Mouse (Mus musculus): ENCODE measurements around the gene Mospd3. TPM values are rescaled to one million over a fixed set of nuclear protein-coding genes. Genes with fewer than 3 reads are reported as not detected.
A peak's percentile ranks its signal among the peaks of the same experiment; 100 is the strongest.

The Mospd3 gene
- 28.4 and 28.7 TPM in 2 replicates for polyA plus RNA-seq (2016; fragmentation: Nextera tagmentation; extraction: Ambion mirVana)

DNA sequence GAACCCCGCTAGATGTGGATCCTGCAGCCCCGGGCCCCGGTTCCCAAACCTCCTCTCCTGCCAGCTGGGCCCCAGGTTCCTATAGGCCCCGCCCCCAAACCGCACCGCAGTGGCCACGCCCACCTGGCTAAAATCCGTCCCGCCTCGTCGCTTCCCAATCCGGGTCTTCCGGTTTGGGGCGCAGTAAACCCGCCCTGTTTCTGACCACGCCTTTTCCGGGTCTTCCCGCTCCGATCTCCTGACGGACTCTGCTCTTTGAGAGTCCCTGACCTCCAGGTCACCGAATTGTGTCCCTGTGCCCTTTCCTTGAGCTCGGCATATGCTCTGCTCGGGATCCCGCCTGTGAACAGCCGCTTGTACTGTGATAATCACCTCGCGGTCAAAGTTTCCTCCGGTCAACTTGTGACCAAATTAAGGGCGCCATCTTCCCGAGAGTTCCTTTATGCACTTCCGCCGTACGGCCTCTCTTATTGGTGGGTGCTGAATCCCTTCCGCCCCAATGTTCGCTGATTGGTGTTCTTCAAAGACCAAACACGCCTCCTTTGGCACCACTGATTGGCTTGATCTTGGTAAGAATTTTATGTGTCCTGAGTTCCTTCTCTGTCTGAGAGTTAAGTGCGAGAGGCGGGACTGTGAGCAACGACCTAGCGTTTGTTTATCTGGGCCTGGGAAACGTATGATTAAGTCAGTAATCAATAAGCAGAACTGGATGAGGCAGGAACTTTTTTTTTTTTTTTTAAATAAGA, at the start of gene Mospd3:
Gene Mospd3 (minus strand): TSS at position 440 of the 746 bp plus-strand sequence.
- peaks cover 20% of the 10 kb centered on the region for H3K36me3 ChIP-seq
- peak within 1 kb of the TSS; percentile 64 for H3K4me3 ChIP-seq
- peaks cover 27% of the 10 kb centered on the region for H3K4me1 ChIP-seq
- ATAC-seq (ENCODE audit: insufficient number of reproducible peaks, insufficient read depth, low FRiP score, low TSS enrichment): peak; percentile 87
- H3K4me2 ChIP-seq (replicated peaks): peak within 1 kb of the TSS; percentile 96
- peak within 1 kb of the TSS; percentile 74 for H3K9ac ChIP-seq
- H3K27ac ChIP-seq: peak within 1 kb of the TSS; percentile 83
- H3K9me3 ChIP-seq: no peaks in the 10 kb centered on the region
- H3K27me3 ChIP-seq: no peaks in the 10 kb centered on the region
- WGBS: under 1% methylated on average over 41 of the region's 41 CpGs

DNA sequence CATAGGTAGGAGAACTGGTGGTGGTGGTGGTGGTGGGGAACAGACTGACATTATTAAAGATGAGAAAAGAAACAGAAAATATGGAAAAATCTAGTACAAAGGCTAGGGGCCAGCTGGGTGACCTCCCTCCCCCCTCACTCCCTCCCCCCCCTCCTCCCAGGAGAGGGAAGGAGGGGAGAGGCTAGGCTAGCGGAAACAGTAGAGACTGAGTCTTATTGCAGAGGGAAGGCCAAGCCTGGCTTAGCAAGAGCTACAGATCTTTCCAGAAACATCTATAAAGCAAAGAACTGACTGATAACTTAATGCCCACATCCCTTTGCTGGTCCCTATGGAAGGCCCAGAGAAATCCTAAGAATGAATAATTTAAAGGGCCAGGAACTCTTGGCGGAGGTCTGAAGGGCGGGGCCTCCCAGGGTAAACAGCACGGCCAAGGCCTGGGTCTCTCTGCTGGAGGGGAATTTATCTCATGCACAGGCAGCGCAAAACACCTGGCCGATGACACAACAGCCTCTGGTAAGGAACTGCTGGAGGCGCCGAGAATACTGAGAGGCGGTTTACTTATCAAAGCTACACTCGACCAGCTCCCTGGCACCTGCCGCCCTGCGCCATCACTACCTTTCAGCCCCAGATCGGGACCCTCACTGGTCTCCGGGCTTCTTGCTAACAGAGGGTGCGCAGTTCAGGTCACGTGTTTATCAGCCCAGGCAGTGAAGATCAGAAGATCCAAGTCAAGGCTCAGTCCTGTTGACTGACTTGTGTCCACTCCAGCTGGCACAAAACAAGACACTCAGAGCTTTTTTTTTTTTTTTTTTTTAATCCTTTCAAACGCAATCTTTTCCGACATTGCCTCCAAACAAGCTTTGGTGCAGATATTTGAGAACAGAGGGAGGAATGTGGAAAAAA, 49.1 kb upstream of the Mospd3 start:
- ATAC-seq (ENCODE audit: insufficient number of reproducible peaks, insufficient read depth, low FRiP score, low TSS enrichment): no peak
- WGBS: 13% methylated on average over 18 of the region's 18 CpGs
- H3K27me3 ChIP-seq: peaks cover 17% of the 10 kb centered on the region
- no peak overlapping the region; the same call in 1 of the 2 replicates for H3K4me2 ChIP-seq (replicated peaks)
- peaks cover 39% of the 10 kb centered on the region for H3K4me1 ChIP-seq
- H3K27ac ChIP-seq: no peak overlapping the region
- H3K4me3 ChIP-seq: no peak overlapping the region
- peaks cover 18% of the 10 kb centered on the region for H3K36me3 ChIP-seq
- no peaks in the 10 kb centered on the region for H3K9me3 ChIP-seq
- no peak overlapping the region for H3K9ac ChIP-seq

DNA sequence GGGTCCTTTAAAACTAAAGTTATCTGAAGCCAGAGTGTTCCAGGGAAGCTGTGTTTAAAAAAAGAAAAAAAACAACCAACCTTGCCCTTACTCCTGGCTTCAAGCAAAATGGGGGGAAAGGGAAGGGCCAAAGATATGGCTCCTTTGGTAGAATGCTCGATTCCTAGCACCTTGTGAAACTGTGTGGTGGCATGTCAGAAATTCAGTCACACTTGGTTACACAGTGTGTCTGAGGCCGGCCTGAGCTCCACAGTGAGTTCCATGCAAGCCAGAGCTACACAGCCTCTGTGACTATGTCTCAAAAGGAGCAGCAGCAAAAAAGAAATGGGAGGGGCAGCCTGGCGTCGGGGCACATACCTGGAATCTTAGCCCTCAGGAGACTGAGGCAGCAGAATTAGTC, 48.4 kb upstream of the Mospd3 start:
- H3K4me3 ChIP-seq: no peak overlapping the region
- H3K4me2 ChIP-seq (replicated peaks): no peak overlapping the region
- no peaks in the 10 kb centered on the region for H3K9me3 ChIP-seq
- peaks cover 40% of the 10 kb centered on the region for H3K4me1 ChIP-seq
- no peak overlapping the region for H3K27ac ChIP-seq
- H3K36me3 ChIP-seq: peaks cover 16% of the 10 kb centered on the region
- H3K9ac ChIP-seq: no peak overlapping the region
- peaks cover 23% of the 10 kb centered on the region for H3K27me3 ChIP-seq
- no peak for ATAC-seq (ENCODE audit: insufficient number of reproducible peaks, insufficient read depth, low FRiP score, low TSS enrichment)
- WGBS: 32% methylated on average over 4 of the region's 4 CpGs

GRCm38 (mm10) chr5:137647827-137648601, 47.2 kb upstream of the Mospd3 start:
- ATAC-seq (ENCODE audit: insufficient number of reproducible peaks, insufficient read depth, low FRiP score, low TSS enrichment): no peak
- no peaks in the 10 kb centered on the region for H3K9me3 ChIP-seq
- H3K9ac ChIP-seq: 0 out of 2 replicates have a peak overlapping the region, but pooled peaks have one; percentile 10
- H3K36me3 ChIP-seq: peaks cover 11% of the 10 kb centered on the region
- H3K4me1 ChIP-seq: peaks cover 40% of the 10 kb centered on the region
- WGBS: 52% methylated on average over 9 of the region's 9 CpGs
- H3K27ac ChIP-seq: no peak overlapping the region; the same call in 1 of the 2 replicates
- peaks cover 35% of the 10 kb centered on the region for H3K27me3 ChIP-seq
- no peak overlapping the region for H3K4me2 ChIP-seq (replicated peaks)
- H3K4me3 ChIP-seq: no peak overlapping the region

DNA sequence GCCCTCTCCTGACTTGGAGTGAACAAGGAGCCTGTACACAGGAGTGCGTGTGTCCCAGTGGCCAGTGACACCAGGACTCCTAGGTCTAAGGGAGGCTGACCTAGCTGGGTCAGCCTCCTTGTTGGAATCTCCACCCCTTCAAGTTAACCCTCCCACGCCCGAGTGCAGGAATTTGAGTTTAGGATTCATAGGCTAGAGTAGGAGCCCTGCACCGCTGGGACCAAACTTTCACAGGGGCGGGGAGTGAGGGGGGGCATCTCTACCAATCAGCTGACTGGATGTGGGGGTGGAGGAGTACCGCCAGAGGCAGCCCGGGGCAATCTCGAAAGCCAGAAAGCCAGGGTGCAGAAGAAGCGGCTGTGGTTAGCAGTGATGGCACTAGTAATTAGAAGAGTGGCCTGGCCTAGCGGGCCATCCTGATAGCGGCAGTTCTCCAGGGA, 44.8 kb upstream of the Mospd3 start, which contains the start of gene Irs3:
Gene Irs3 (minus strand): TSS at position 63 of the 440 bp plus-strand sequence.
- H3K27me3 ChIP-seq: peaks cover 35% of the 10 kb centered on the region
- H3K4me2 ChIP-seq (replicated peaks): peak within 1 kb of the TSS; percentile 50
- H3K4me1 ChIP-seq: peaks cover 40% of the 10 kb centered on the region
- no peak within 1 kb of the TSS for H3K27ac ChIP-seq
- H3K4me3 ChIP-seq: peak within 1 kb of the TSS; percentile 30
- no peaks in the 10 kb centered on the region for H3K9me3 ChIP-seq
- 4% methylated on average over 11 of the region's 11 CpGs for WGBS
- H3K9ac ChIP-seq: 0 out of 2 replicates have a peak within 1 kb of the TSS, but pooled peaks have one; percentile 34
- no peak for ATAC-seq (ENCODE audit: insufficient number of reproducible peaks, insufficient read depth, low FRiP score, low TSS enrichment)
- H3K36me3 ChIP-seq: peaks cover 21% of the 10 kb centered on the region

GRCm38 (mm10) chr5:137645091-137645651, 44.3 kb upstream of the Mospd3 start:
- Histone ChIP-seq H3K4me3 (peak overlapping the region; percentile 30), H3K27ac (no peak overlapping the region), H3K27me3 (peaks cover 35% of the 10 kb centered on the region), H3K36me3 (peaks cover 26% of the 10 kb centered on the region), H3K9ac (0 out of 2 replicates have a peak overlapping the region, but pooled peaks have one; percentile 34), H3K4me2 (replicated peaks) (peak overlapping the region; percentile 50), H3K9me3 (no peaks in the 10 kb centered on the region), H3K4me1 (peaks cover 39% of the 10 kb centered on the region)
- ATAC-seq (ENCODE audit: insufficient number of reproducible peaks, insufficient read depth, low FRiP score, low TSS enrichment): no peak
- 2% methylated on average over 44 of the region's 44 CpGs for WGBS

DNA sequence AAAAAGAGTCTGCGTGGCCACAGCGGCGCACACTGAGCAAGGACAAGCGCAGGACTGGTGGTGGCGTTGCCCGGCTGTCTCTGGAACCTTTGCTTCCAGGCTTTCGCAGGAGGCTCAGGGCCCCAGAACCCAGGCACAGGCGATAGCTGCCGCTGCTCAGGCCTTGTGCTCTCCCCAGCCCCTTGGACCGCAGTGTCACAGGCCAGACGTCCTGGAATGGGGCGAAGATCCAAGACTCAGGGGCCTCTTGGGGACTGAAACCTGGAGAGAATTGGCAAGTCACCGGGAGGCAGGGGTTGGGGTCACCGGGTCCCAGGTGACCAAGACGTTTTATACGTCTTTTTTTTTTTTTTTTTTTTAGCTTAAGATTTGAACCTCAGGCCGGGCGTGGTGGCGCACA, 43.6 kb upstream of the Mospd3 start:
- H3K4me1 ChIP-seq: peaks cover 32% of the 10 kb centered on the region
- H3K9ac ChIP-seq: no peak overlapping the region
- H3K27ac ChIP-seq: no peak overlapping the region
- WGBS: 33% methylated on average over 19 of the region's 19 CpGs
- H3K27me3 ChIP-seq: peaks cover 35% of the 10 kb centered on the region
- H3K4me2 ChIP-seq (replicated peaks): no peak overlapping the region; the same call in 1 of the 2 replicates
- no peaks in the 10 kb centered on the region for H3K9me3 ChIP-seq
- no peak for ATAC-seq (ENCODE audit: insufficient number of reproducible peaks, insufficient read depth, low FRiP score, low TSS enrichment)
- peaks cover 33% of the 10 kb centered on the region for H3K36me3 ChIP-seq
- H3K4me3 ChIP-seq: no peak overlapping the region

DNA sequence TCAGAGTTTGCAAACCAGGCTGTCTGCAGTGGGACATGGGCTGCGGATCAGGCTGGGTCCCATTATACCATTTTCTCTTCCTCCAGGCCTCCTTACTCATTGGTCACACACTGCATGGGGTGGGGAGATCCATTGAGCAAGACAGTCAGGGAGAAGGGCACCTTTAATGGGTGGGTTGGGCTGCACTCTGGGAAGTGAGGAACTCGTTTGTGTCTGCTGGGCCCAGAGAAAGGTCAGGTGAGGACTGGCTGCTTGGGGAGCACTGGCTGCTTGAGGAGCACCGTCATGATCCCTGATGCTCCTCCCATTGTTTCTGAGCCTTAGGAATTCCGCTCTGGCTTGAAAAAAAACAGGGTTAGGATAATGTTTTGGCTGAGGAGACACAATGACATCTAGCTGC, 42.0 kb upstream of the Mospd3 start:
- no peak overlapping the region for H3K27ac ChIP-seq
- whole genome bisulfite sequencing: 48% methylated on average over 4 of the region's 4 CpGs
- peaks cover 18% of the 10 kb centered on the region; the same call in 1 of the 2 replicates for H3K4me1 ChIP-seq
- no peak for ATAC-seq (ENCODE audit: insufficient number of reproducible peaks, insufficient read depth, low FRiP score, low TSS enrichment)
- H3K27me3 ChIP-seq: peaks cover 35% of the 10 kb centered on the region
- peaks cover 49% of the 10 kb centered on the region for H3K36me3 ChIP-seq
- H3K9me3 ChIP-seq: no peaks in the 10 kb centered on the region
- no peak overlapping the region for H3K9ac ChIP-seq
- no peak overlapping the region for H3K4me3 ChIP-seq
- no peak overlapping the region for H3K4me2 ChIP-seq (replicated peaks)

DNA sequence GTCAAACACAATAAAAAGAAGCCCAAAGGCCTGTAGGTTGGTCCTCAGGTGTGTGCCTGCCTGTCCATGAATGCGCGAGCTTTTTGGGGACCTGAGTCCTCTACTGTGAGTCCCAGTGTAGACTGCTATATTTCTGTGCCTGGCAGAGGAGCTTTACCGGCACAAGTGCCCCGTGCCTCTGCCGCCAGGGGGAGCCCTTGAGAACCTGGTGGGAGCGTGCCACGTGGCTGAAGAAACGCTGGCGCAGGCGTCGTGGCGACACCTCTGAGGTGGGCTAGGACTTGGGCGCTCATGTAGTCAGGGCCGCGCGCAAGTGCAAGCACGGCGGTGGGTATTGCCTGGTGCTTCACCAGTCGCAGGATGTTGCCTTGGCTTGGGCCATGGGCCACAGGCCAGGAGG, 40.2 kb upstream of the Mospd3 start, which contains the start of gene Sap25:
Gene Sap25 (plus strand): TSS at position 281 of the 400 bp plus-strand sequence.
- Histone ChIP-seq H3K27me3 (peaks cover 30% of the 10 kb centered on the region), H3K4me1 (peaks cover 12% of the 10 kb centered on the region; the same call in 1 of the 2 replicates), H3K36me3 (peaks cover 67% of the 10 kb centered on the region), H3K9ac (no peak within 1 kb of the TSS), H3K27ac (no peak within 1 kb of the TSS), H3K4me2 (replicated peaks) (no peak within 1 kb of the TSS), H3K4me3 (no peak within 1 kb of the TSS), H3K9me3 (no peaks in the 10 kb centered on the region)
- ATAC-seq (ENCODE audit: insufficient number of reproducible peaks, insufficient read depth, low FRiP score, low TSS enrichment): no peak
- WGBS: 90% methylated on average over 19 of the region's 19 CpGs

GRCm38 (mm10) chr5:137639472-137639871, 38.6 kb upstream of the Mospd3 start:
- WGBS: 81% methylated on average over 7 of the region's 7 CpGs
- Histone ChIP-seq H3K4me3 (no peak overlapping the region), H3K27me3 (peaks cover 14% of the 10 kb centered on the region), H3K36me3 (peaks cover 80% of the 10 kb centered on the region), H3K4me2 (replicated peaks) (no peak overlapping the region), H3K9me3 (no peaks in the 10 kb centered on the region), H3K27ac (no peak overlapping the region), H3K9ac (no peak overlapping the region), H3K4me1 (no peaks in the 10 kb centered on the region)
- no peak for ATAC-seq (ENCODE audit: insufficient number of reproducible peaks, insufficient read depth, low FRiP score, low TSS enrichment)
